Mouse (Mus musculus): Measurements from ENCODE around the gene Gdpgp1. TPM values are rescaled to one million over a fixed set of nuclear protein-coding genes. Genes with fewer than 3 reads are reported as not detected.

Gdpgp1 gene
- polyA plus RNA-seq, 1 experiment, result 4.3 TPM

- peak overlapping the region; percentile 17; the same call in 1 of the 2 replicates for H3K27ac ChIP-seq (ENCODE audit: insufficient read depth, low read length)
- TF ChIP-seq EP300 (IDR thresholded peaks at IDR 0.05; ENCODE audit: insufficient read depth, low read depth, low read length), result no peak
- TF ChIP-seq POLR2A (IDR thresholded peaks at IDR 0.05; ENCODE audit: insufficient read depth, low read length), result no peak
- no peak for TF ChIP-seq CTCF (IDR thresholded peaks at IDR 0.05; ENCODE audit: low read depth, low read length)
- H3K36me3 ChIP-seq (ENCODE audit: control insufficient read depth, insufficient read depth, low read length, poor library complexity, severe bottlenecking), result peaks cover 71% of the 10 kb centered on the region
- H3K4me3 ChIP-seq (ENCODE audit: low read depth, low read length), result no peak overlapping the region
- H3K9ac ChIP-seq (ENCODE audit: low read depth, poor library complexity, severe bottlenecking), result no peak overlapping the region
- H3K9me3 ChIP-seq (replicated peaks; ENCODE audit: control insufficient read depth, insufficient read depth, low read length, poor library complexity, severe bottlenecking), result no peaks in the 10 kb centered on the region
- H3K4me1 ChIP-seq (ENCODE audit: control insufficient read depth, insufficient read depth, low read length), result peaks cover 2% of the 10 kb centered on the region
- H3K27me3 ChIP-seq (ENCODE audit: control insufficient read depth, insufficient read depth, low read length, poor library complexity, severe bottlenecking), result no peaks in the 10 kb centered on the region
These were observed 12.3 kb upstream of the Gdpgp1 start for GRCm38 (mm10) chr7:80220237-80220797.

GRCm38 (mm10) chr7:80221179-80221750 lies 11.4 kb upstream of the Gdpgp1 start:
- no peak overlapping the region for H3K4me3 ChIP-seq (ENCODE audit: low read depth, low read length)
- H3K4me1 ChIP-seq (ENCODE audit: control insufficient read depth, insufficient read depth, low read length), result peaks cover 2% of the 10 kb centered on the region
- peaks cover 76% of the 10 kb centered on the region for H3K36me3 ChIP-seq (ENCODE audit: control insufficient read depth, insufficient read depth, low read length, poor library complexity, severe bottlenecking)
- H3K27me3 ChIP-seq (ENCODE audit: control insufficient read depth, insufficient read depth, low read length, poor library complexity, severe bottlenecking), result no peaks in the 10 kb centered on the region
- H3K9ac ChIP-seq (ENCODE audit: low read depth, poor library complexity, severe bottlenecking), result no peak overlapping the region
- TF ChIP-seq POLR2A (IDR thresholded peaks at IDR 0.05; ENCODE audit: insufficient read depth, low read length), result no peak
- peak; percentile 76 for TF ChIP-seq EP300 (IDR thresholded peaks at IDR 0.05; ENCODE audit: insufficient read depth, low read depth, low read length)
- no peaks in the 10 kb centered on the region for H3K9me3 ChIP-seq (replicated peaks; ENCODE audit: control insufficient read depth, insufficient read depth, low read length, poor library complexity, severe bottlenecking)
- peak overlapping the region; percentile 71 for H3K27ac ChIP-seq (ENCODE audit: insufficient read depth, low read length)

GRCm38 (mm10) chr7:80227065-80227464 lies 5.6 kb upstream of the Gdpgp1 start:
- Histone ChIP-seq H3K9me3 (replicated peaks; ENCODE audit: control insufficient read depth, insufficient read depth, low read length, poor library complexity, severe bottlenecking) (no peaks in the 10 kb centered on the region), H3K9ac (ENCODE audit: low read depth, poor library complexity, severe bottlenecking) (no peak overlapping the region), H3K27ac (ENCODE audit: insufficient read depth, low read length) (no peak overlapping the region), H3K36me3 (ENCODE audit: control insufficient read depth, insufficient read depth, low read length, poor library complexity, severe bottlenecking) (peaks cover 39% of the 10 kb centered on the region), H3K27me3 (ENCODE audit: control insufficient read depth, insufficient read depth, low read length, poor library complexity, severe bottlenecking) (no peaks in the 10 kb centered on the region), H3K4me3 (ENCODE audit: low read depth, low read length) (no peak overlapping the region), H3K4me1 (ENCODE audit: control insufficient read depth, insufficient read depth, low read length) (no peaks in the 10 kb centered on the region)
- TF ChIP-seq CTCF (IDR thresholded peaks at IDR 0.05; ENCODE audit: low read depth, low read length), result peak; percentile 57
- TF ChIP-seq EP300 (IDR thresholded peaks at IDR 0.05; ENCODE audit: insufficient read depth, low read depth, low read length), result no peak

DNA sequence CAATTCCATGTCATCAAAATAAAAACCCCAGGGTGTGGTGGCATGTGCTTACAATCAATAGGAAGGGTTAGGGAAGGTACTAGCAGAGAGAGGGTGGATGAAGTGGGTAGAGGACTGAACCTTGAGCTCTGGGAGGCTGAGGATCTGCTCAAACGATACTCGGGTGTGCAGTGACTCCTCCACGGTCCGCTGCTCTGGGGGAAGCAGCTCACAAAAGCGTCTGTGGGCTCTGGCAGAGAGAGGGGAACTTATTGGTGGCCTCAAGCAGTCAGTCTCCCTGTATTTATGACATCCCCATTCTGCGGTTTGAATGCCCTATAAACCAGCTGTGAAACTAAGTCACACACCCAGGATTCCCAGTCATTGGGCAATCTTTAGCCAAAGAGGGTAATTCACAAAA lies 2.5 kb upstream of the Gdpgp1 start:
- Histone ChIP-seq H3K27ac (ENCODE audit: insufficient read depth, low read length) (no peak overlapping the region), H3K9ac (ENCODE audit: low read depth, poor library complexity, severe bottlenecking) (no peak overlapping the region), H3K36me3 (ENCODE audit: control insufficient read depth, insufficient read depth, low read length, poor library complexity, severe bottlenecking) (peaks cover 16% of the 10 kb centered on the region), H3K27me3 (ENCODE audit: control insufficient read depth, insufficient read depth, low read length, poor library complexity, severe bottlenecking) (no peaks in the 10 kb centered on the region), H3K4me1 (ENCODE audit: control insufficient read depth, insufficient read depth, low read length) (peaks cover 2% of the 10 kb centered on the region), H3K9me3 (replicated peaks; ENCODE audit: control insufficient read depth, insufficient read depth, low read length, poor library complexity, severe bottlenecking) (no peaks in the 10 kb centered on the region), H3K4me3 (ENCODE audit: low read depth, low read length) (no peak overlapping the region)
- TF ChIP-seq CTCF (IDR thresholded peaks at IDR 0.05; ENCODE audit: low read depth, low read length), result no peak
- TF ChIP-seq EP300 (IDR thresholded peaks at IDR 0.05; ENCODE audit: insufficient read depth, low read depth, low read length), result no peak
- no peak for TF ChIP-seq POLR2A (IDR thresholded peaks at IDR 0.05; ENCODE audit: insufficient read depth, low read length)

GRCm38 (mm10) chr7:80231971-80232488 lies 635 bp upstream of the Gdpgp1 start:
- no peaks in the 10 kb centered on the region for H3K27me3 ChIP-seq (ENCODE audit: control insufficient read depth, insufficient read depth, low read length, poor library complexity, severe bottlenecking)
- peak overlapping the region; percentile 83 for H3K4me3 ChIP-seq (ENCODE audit: low read depth, low read length)
- H3K9me3 ChIP-seq (replicated peaks; ENCODE audit: control insufficient read depth, insufficient read depth, low read length, poor library complexity, severe bottlenecking), result no peaks in the 10 kb centered on the region
- peaks cover 2% of the 10 kb centered on the region for H3K4me1 ChIP-seq (ENCODE audit: control insufficient read depth, insufficient read depth, low read length)
- TF ChIP-seq POLR2A (IDR thresholded peaks at IDR 0.05; ENCODE audit: insufficient read depth, low read length) (no peak), EP300 (IDR thresholded peaks at IDR 0.05; ENCODE audit: insufficient read depth, low read depth, low read length) (no peak), CTCF (IDR thresholded peaks at IDR 0.05; ENCODE audit: low read depth, low read length) (no peak)
- H3K36me3 ChIP-seq (ENCODE audit: control insufficient read depth, insufficient read depth, low read length, poor library complexity, severe bottlenecking), result peaks cover 2% of the 10 kb centered on the region; the same call in 1 of the 2 replicates
- peak overlapping the region; percentile 80 for H3K9ac ChIP-seq (ENCODE audit: low read depth, poor library complexity, severe bottlenecking)
- no peak overlapping the region for H3K27ac ChIP-seq (ENCODE audit: insufficient read depth, low read length)

GRCm38 (mm10) chr7:80233799-80234198 lies 1.1 kb downstream of the Gdpgp1 start:
- Histone ChIP-seq H3K9ac (ENCODE audit: low read depth, poor library complexity, severe bottlenecking) (peak overlapping the region; percentile 78), H3K4me3 (ENCODE audit: low read depth, low read length) (peak overlapping the region; percentile 60), H3K9me3 (replicated peaks; ENCODE audit: control insufficient read depth, insufficient read depth, low read length, poor library complexity, severe bottlenecking) (no peaks in the 10 kb centered on the region), H3K27ac (ENCODE audit: insufficient read depth, low read length) (no peak overlapping the region), H3K36me3 (ENCODE audit: control insufficient read depth, insufficient read depth, low read length, poor library complexity, severe bottlenecking) (peaks cover 3% of the 10 kb centered on the region), H3K4me1 (ENCODE audit: control insufficient read depth, insufficient read depth, low read length) (peaks cover 2% of the 10 kb centered on the region), H3K27me3 (ENCODE audit: control insufficient read depth, insufficient read depth, low read length, poor library complexity, severe bottlenecking) (no peaks in the 10 kb centered on the region)
- no peak for TF ChIP-seq EP300 (IDR thresholded peaks at IDR 0.05; ENCODE audit: insufficient read depth, low read depth, low read length)
- no peak for TF ChIP-seq POLR2A (IDR thresholded peaks at IDR 0.05; ENCODE audit: insufficient read depth, low read length)
- no peak for TF ChIP-seq CTCF (IDR thresholded peaks at IDR 0.05; ENCODE audit: low read depth, low read length)
